Mouse (Mus musculus): Measurements from ENCODE around the gene Mcm6. TPM values are rescaled to one million over a fixed set of nuclear protein-coding genes. Genes with fewer than 3 reads are reported as not detected.

Mcm6 gene
- 347 and 357 TPM in 2 replicates for polyA plus RNA-seq (2014; fragmentation: Nextera tagmentation; extraction: Ambion mirVana)

- WGBS, result 3% methylated on average over 38 of the region's 38 CpGs
- H3K36me3 ChIP-seq (replicated peaks; ENCODE audit: control insufficient read depth, insufficient read depth, low read depth, low read length), result no peaks in the 10 kb centered on the region; the same call in 1 of the 2 replicates
These were observed at the start of gene Mcm6 for GRCm38 (mm10) chr1:128359554-128360376. TSS of gene Mcm6 (minus strand) at chr1:128359664.

GRCm38 (mm10) chr1:128406846-128407245 is 47.4 kb upstream of the Mcm6 start:
- H3K27ac ChIP-seq (replicated peaks; ENCODE audit: low read depth, low read length), result no peak overlapping the region
- no peaks in the 10 kb centered on the region for H3K4me1 ChIP-seq (ENCODE audit: control insufficient read depth, insufficient read depth, low read length)
- H3K9me3 ChIP-seq (replicated peaks; ENCODE audit: control insufficient read depth, low read length), result no peaks in the 10 kb centered on the region
- ATAC-seq (replicated peaks; ENCODE audit: insufficient number of reproducible peaks, low FRiP score, low TSS enrichment, low read depth) (no peak), DNase-seq (ENCODE audit: low spot score) (no peak)
- no peaks in the 10 kb centered on the region for H3K27me3 ChIP-seq (ENCODE audit: control insufficient read depth, insufficient read depth, low read length)
- peaks cover 3% of the 10 kb centered on the region for H3K36me3 ChIP-seq (replicated peaks; ENCODE audit: control insufficient read depth, insufficient read depth, low read depth, low read length)
- no peak overlapping the region for H3K4me3 ChIP-seq (ENCODE audit: low read depth, low read length)
- 59% methylated on average over 1 of the region's 1 CpGs for WGBS
- no peak overlapping the region for H3K9ac ChIP-seq (replicated peaks; ENCODE audit: low read length)
- H3K4me2 ChIP-seq (ENCODE audit: low read depth, low read length), result no peak overlapping the region

More at GRCm38 (mm10) chr1:128359554-128360376, at the start of gene Mcm6:
- Histone ChIP-seq H3K27ac (replicated peaks; ENCODE audit: low read depth, low read length) (peak within 1 kb of the TSS; percentile 84), H3K4me3 (ENCODE audit: low read depth, low read length) (peak within 1 kb of the TSS; percentile 74), H3K9me3 (replicated peaks; ENCODE audit: control insufficient read depth, low read length) (no peaks in the 10 kb centered on the region), H3K4me1 (ENCODE audit: control insufficient read depth, insufficient read depth, low read length) (no peaks in the 10 kb centered on the region; the same call in 1 of the 2 replicates), H3K27me3 (ENCODE audit: control insufficient read depth, insufficient read depth, low read length) (no peaks in the 10 kb centered on the region), H3K9ac (replicated peaks; ENCODE audit: low read length) (peak within 1 kb of the TSS; percentile 84), H3K4me2 (ENCODE audit: low read depth, low read length) (peak within 1 kb of the TSS; percentile 58)
- ATAC-seq (replicated peaks; ENCODE audit: insufficient number of reproducible peaks, low FRiP score, low TSS enrichment, low read depth) (peak; percentile 98), DNase-seq (ENCODE audit: low spot score) (peak; percentile 97)

- WGBS, result 80% methylated on average over 1 of the region's 1 CpGs
These were observed 46.2 kb upstream of the Mcm6 start for GRCm38 (mm10) chr1:128405675-128406074.

GRCm38 (mm10) chr1:128405041-128405481 is 45.6 kb upstream of the Mcm6 start:
- peak; percentile 13 for DNase-seq (ENCODE audit: low spot score)
- no peaks in the 10 kb centered on the region for H3K36me3 ChIP-seq (replicated peaks; ENCODE audit: control insufficient read depth, insufficient read depth, low read depth, low read length)

More at GRCm38 (mm10) chr1:128405675-128406074, 46.2 kb upstream of the Mcm6 start:
- DNase-seq (ENCODE audit: low spot score) (no peak), ATAC-seq (replicated peaks; ENCODE audit: insufficient number of reproducible peaks, low FRiP score, low TSS enrichment, low read depth) (no peak)
- Histone ChIP-seq H3K4me3 (ENCODE audit: low read depth, low read length) (no peak overlapping the region), H3K27me3 (ENCODE audit: control insufficient read depth, insufficient read depth, low read length) (no peaks in the 10 kb centered on the region), H3K4me1 (ENCODE audit: control insufficient read depth, insufficient read depth, low read length) (no peaks in the 10 kb centered on the region), H3K27ac (replicated peaks; ENCODE audit: low read depth, low read length) (no peak overlapping the region), H3K4me2 (ENCODE audit: low read depth, low read length) (no peak overlapping the region), H3K9me3 (replicated peaks; ENCODE audit: control insufficient read depth, low read length) (no peaks in the 10 kb centered on the region), H3K9ac (replicated peaks; ENCODE audit: low read length) (no peak overlapping the region), H3K36me3 (replicated peaks; ENCODE audit: control insufficient read depth, insufficient read depth, low read depth, low read length) (no peaks in the 10 kb centered on the region)

GRCm38 (mm10) chr1:128400926-128401325 is 41.5 kb upstream of the Mcm6 start:
- H3K4me3 ChIP-seq (ENCODE audit: low read depth, low read length), result no peak overlapping the region
- H3K27me3 ChIP-seq (ENCODE audit: control insufficient read depth, insufficient read depth, low read length), result no peaks in the 10 kb centered on the region
- no peaks in the 10 kb centered on the region for H3K9me3 ChIP-seq (replicated peaks; ENCODE audit: control insufficient read depth, low read length)
- no peaks in the 10 kb centered on the region for H3K4me1 ChIP-seq (ENCODE audit: control insufficient read depth, insufficient read depth, low read length)
- H3K27ac ChIP-seq (replicated peaks; ENCODE audit: low read depth, low read length), result no peak overlapping the region
- DNase-seq (ENCODE audit: low spot score), result no peak
- no peak for ATAC-seq (replicated peaks; ENCODE audit: insufficient number of reproducible peaks, low FRiP score, low TSS enrichment, low read depth)
- H3K9ac ChIP-seq (replicated peaks; ENCODE audit: low read length), result no peak overlapping the region
- WGBS, result 50% methylated on average over 2 of the region's 2 CpGs
- no peak overlapping the region for H3K4me2 ChIP-seq (ENCODE audit: low read depth, low read length)
- no peaks in the 10 kb centered on the region; the same call in 1 of the 2 replicates for H3K36me3 ChIP-seq (replicated peaks; ENCODE audit: control insufficient read depth, insufficient read depth, low read depth, low read length)

More at GRCm38 (mm10) chr1:128405041-128405481, 45.6 kb upstream of the Mcm6 start:
- Histone ChIP-seq H3K4me1 (ENCODE audit: control insufficient read depth, insufficient read depth, low read length) (no peaks in the 10 kb centered on the region), H3K9me3 (replicated peaks; ENCODE audit: control insufficient read depth, low read length) (no peaks in the 10 kb centered on the region), H3K9ac (replicated peaks; ENCODE audit: low read length) (no peak overlapping the region), H3K27me3 (ENCODE audit: control insufficient read depth, insufficient read depth, low read length) (no peaks in the 10 kb centered on the region), H3K27ac (replicated peaks; ENCODE audit: low read depth, low read length) (no peak overlapping the region), H3K4me2 (ENCODE audit: low read depth, low read length) (no peak overlapping the region), H3K4me3 (ENCODE audit: low read depth, low read length) (no peak overlapping the region)
- 63% methylated on average over 2 of the region's 2 CpGs for WGBS
- ATAC-seq (replicated peaks; ENCODE audit: insufficient number of reproducible peaks, low FRiP score, low TSS enrichment, low read depth), result 0 out of 2 replicates have a peak, but pooled peaks have one; percentile 39

- H3K4me3 ChIP-seq (ENCODE audit: low read depth, low read length), result no peak overlapping the region
- H3K36me3 ChIP-seq (replicated peaks; ENCODE audit: control insufficient read depth, insufficient read depth, low read depth, low read length), result no peaks in the 10 kb centered on the region; the same call in 1 of the 2 replicates
- ATAC-seq (replicated peaks; ENCODE audit: insufficient number of reproducible peaks, low FRiP score, low TSS enrichment, low read depth), result no peak
- H3K27ac ChIP-seq (replicated peaks; ENCODE audit: low read depth, low read length), result no peak overlapping the region
- no peaks in the 10 kb centered on the region for H3K27me3 ChIP-seq (ENCODE audit: control insufficient read depth, insufficient read depth, low read length)
- no peaks in the 10 kb centered on the region for H3K4me1 ChIP-seq (ENCODE audit: control insufficient read depth, insufficient read depth, low read length)
- no peaks in the 10 kb centered on the region for H3K9me3 ChIP-seq (replicated peaks; ENCODE audit: control insufficient read depth, low read length)
- no peak overlapping the region for H3K4me2 ChIP-seq (ENCODE audit: low read depth, low read length)
- no peak for DNase-seq (ENCODE audit: low spot score)
- no peak overlapping the region for H3K9ac ChIP-seq (replicated peaks; ENCODE audit: low read length)
- 69% methylated on average over 5 of the region's 5 CpGs for WGBS
These were observed 40.8 kb upstream of the Mcm6 start for GRCm38 (mm10) chr1:128399941-128400915.

GRCm38 (mm10) chr1:128398738-128399445 is 39.4 kb upstream of the Mcm6 start:
- Histone ChIP-seq H3K4me1 (ENCODE audit: control insufficient read depth, insufficient read depth, low read length) (no peaks in the 10 kb centered on the region), H3K36me3 (replicated peaks; ENCODE audit: control insufficient read depth, insufficient read depth, low read depth, low read length) (no peaks in the 10 kb centered on the region; the same call in 1 of the 2 replicates), H3K9ac (replicated peaks; ENCODE audit: low read length) (no peak overlapping the region), H3K9me3 (replicated peaks; ENCODE audit: control insufficient read depth, low read length) (no peaks in the 10 kb centered on the region), H3K4me3 (ENCODE audit: low read depth, low read length) (no peak overlapping the region), H3K27ac (replicated peaks; ENCODE audit: low read depth, low read length) (no peak overlapping the region), H3K27me3 (ENCODE audit: control insufficient read depth, insufficient read depth, low read length) (no peaks in the 10 kb centered on the region), H3K4me2 (ENCODE audit: low read depth, low read length) (no peak overlapping the region)
- ATAC-seq (replicated peaks; ENCODE audit: insufficient number of reproducible peaks, low FRiP score, low TSS enrichment, low read depth) (no peak), DNase-seq (ENCODE audit: low spot score) (no peak)
- WGBS, result 94% methylated on average over 5 of the region's 5 CpGs
